19 mouse cellular contexts compared by ENCODE assay signal in genomic region chr7:25432381-25432780, GRCm38 (mm10). TPM values are rescaled to one million over a fixed set of nuclear protein-coding genes. Genes with fewer than 3 reads are reported as not detected.
DNase-seq lines count a peak whose midpoint lies in the region; ATAC-seq and TF ChIP-seq lines count a peak whose summit lies in the region.
"Had no signal": no experiment of that assay in that cellular context is flagged by ENCODE, and none has a peak within 500 bp of the region (broad histone marks: within the 10 kb centered on the region; RNA-seq: fewer than 3 reads in every experiment).

No protein-coding gene starts in this region.

- ATAC-seq in megakaryocyte-erythroid progenitor cell, adult 5-6 weeks (replicated peaks; ENCODE audit: low FRiP score, low TSS enrichment, poor library complexity, severe bottlenecking) = no peak
- ATAC-seq in forebrain, embryonic 16.5 days = no peak
- ATAC-seq: CD4-positive, CD25-positive, alpha-beta regulatory T cell, adult 4 months; forebrain, embryonic 13.5 days; midbrain, embryonic 13.5 days had no signal

- H3K27me3 ChIP-seq in ES-Bruce4 (ENCODE audit: control insufficient read depth, insufficient read depth, low read length, poor library complexity, severe bottlenecking) = no peaks in the 10 kb centered on the region
- H3K27me3 ChIP-seq in small intestine, adult 2 months (ENCODE audit: control insufficient read depth, insufficient read depth, low read length) = no peaks in the 10 kb centered on the region
- no peaks in the 10 kb centered on the region for H3K27me3 ChIP-seq in forebrain, embryonic 16.5 days (replicated peaks; ENCODE audit: control insufficient read depth, insufficient read depth, low read length)
- H3K27me3 ChIP-seq: embryonic facial prominence, embryonic 15.5 days; forebrain, embryonic 13.5 days; midbrain, embryonic 13.5 days had no signal

- WGBS in bone marrow, adult 2 months = 79% methylated on average over 6 of the region's 6 CpGs
- WGBS in small intestine, adult 2 months = 63% methylated on average over 6 of the region's 6 CpGs
- 89% methylated on average over 6 of the region's 6 CpGs for WGBS in forebrain, embryonic 16.5 days

- intact Hi-C loops in left cerebral cortex, adult 2 months (cut with DNase I) = no loop called here
- intact Hi-C loops in left cerebral cortex, postnatal 14 days (cut with DNase I) = no loop called here

- no peak for TF ChIP-seq POLR2A in ES-Bruce4 (IDR thresholded peaks at IDR 0.05; ENCODE audit: insufficient read depth, low read length)
- TF ChIP-seq POLR2A in bone marrow, adult 2 months (IDR thresholded peaks at IDR 0.05; ENCODE audit: borderline replicate concordance, control insufficient read depth, low read depth, low read length) = no peak
- no peak for TF ChIP-seq POLR2A in small intestine, adult 2 months (IDR thresholded peaks at IDR 0.05; ENCODE audit: low read depth, low read length)

- no peak overlapping the region for H3K4me3 ChIP-seq in left cerebral cortex, adult 2 months
- H3K4me3 ChIP-seq in ES-Bruce4 (ENCODE audit: low read depth, low read length) = no peak overlapping the region
- H3K4me3 ChIP-seq in bone marrow, adult 2 months (replicated peaks; ENCODE audit: control insufficient read depth, low read depth, low read length) = no peak overlapping the region
- no peak overlapping the region for H3K4me3 ChIP-seq in small intestine, adult 2 months (ENCODE audit: low read depth, low read length)
- no peak overlapping the region for H3K4me3 ChIP-seq in forebrain, embryonic 16.5 days (replicated peaks; ENCODE audit: low read length)
- H3K4me3 ChIP-seq: embryonic facial prominence, embryonic 15.5 days; forebrain, embryonic 13.5 days; midbrain, embryonic 13.5 days had no signal

- H3K4me2 ChIP-seq in forebrain, embryonic 16.5 days (ENCODE audit: low read length) = no peak overlapping the region
- H3K4me2 ChIP-seq: embryonic facial prominence, embryonic 15.5 days; forebrain, embryonic 13.5 days; midbrain, embryonic 13.5 days had no signal

- no peak for TF ChIP-seq CTCF in left cerebral cortex, adult 2 months (IDR thresholded peaks at IDR 0.05)
- TF ChIP-seq CTCF in ES-Bruce4 (IDR thresholded peaks at IDR 0.05; ENCODE audit: low read depth, low read length) = no peak
- no peak for TF ChIP-seq CTCF in bone marrow, adult 2 months (IDR thresholded peaks at IDR 0.05; ENCODE audit: control insufficient read depth, insufficient read depth, low read length)
- TF ChIP-seq CTCF in small intestine, adult 2 months (IDR thresholded peaks at IDR 0.05; ENCODE audit: extremely low read depth, insufficient read length, insufficient replicate concordance, low read depth, low read length) = no peak

- no peak for TF ChIP-seq EP300 in ES-Bruce4 (IDR thresholded peaks at IDR 0.05; ENCODE audit: insufficient read depth, low read depth, low read length)

- DNase-seq in left cerebral cortex, adult 2 months (ENCODE audit: extremely low spot score in 1 of 2, low spot score in 2 of 2) = no peak
- no peak for DNase-seq in left cerebral cortex, postnatal 14 days (ENCODE audit: low spot score in 2 of 2)
- DNase-seq: cerebellum, adult 8-10 months; heart, postnatal 4 days; kidney, postnatal 14 days; layer of hippocampus, adult 9-11 months; liver; lung, postnatal 14 days had no signal

- no peaks in the 10 kb centered on the region for H3K9me3 ChIP-seq in ES-Bruce4 (replicated peaks; ENCODE audit: control insufficient read depth, insufficient read depth, low read length, poor library complexity, severe bottlenecking)
- no peaks in the 10 kb centered on the region for H3K9me3 ChIP-seq in forebrain, embryonic 16.5 days (ENCODE audit: control insufficient read depth, low read length)
- H3K9me3 ChIP-seq: embryonic facial prominence, embryonic 15.5 days; forebrain, embryonic 13.5 days; midbrain, embryonic 13.5 days had no signal

- H3K4me1 ChIP-seq in ES-Bruce4 (ENCODE audit: control insufficient read depth, insufficient read depth, low read length) = peaks cover 10% of the 10 kb centered on the region
- H3K4me1 ChIP-seq in bone marrow, adult 2 months (ENCODE audit: control insufficient read depth, insufficient read depth, low read length) = peaks cover 17% of the 10 kb centered on the region
- H3K4me1 ChIP-seq in small intestine, adult 2 months (ENCODE audit: control insufficient read depth, insufficient read depth, insufficient read length, low read length) = peaks cover 59% of the 10 kb centered on the region
- peaks cover 6% of the 10 kb centered on the region; the same call in 1 of the 2 replicates for H3K4me1 ChIP-seq in forebrain, embryonic 16.5 days (replicated peaks; ENCODE audit: control insufficient read depth, insufficient read depth, low read length)

- peak overlapping the region; percentile 47; the same call in 1 of the 2 replicates for H3K27ac ChIP-seq in left cerebral cortex, adult 2 months
- H3K27ac ChIP-seq in ES-Bruce4 (ENCODE audit: insufficient read depth, low read length) = peak overlapping the region; percentile 99
- H3K27ac ChIP-seq in bone marrow, adult 2 months (ENCODE audit: control insufficient read depth, insufficient read depth, low read depth, low read length, poor library complexity) = peak overlapping the region; percentile 27; the same call in 1 of the 2 replicates
- H3K27ac ChIP-seq in small intestine, adult 2 months (ENCODE audit: insufficient read depth, low read depth, low read length) = peak overlapping the region; percentile 94
- no peak overlapping the region for H3K27ac ChIP-seq in forebrain, embryonic 16.5 days (ENCODE audit: low read length)
- H3K27ac ChIP-seq: midbrain, embryonic 13.5 days had no signal

- no peak overlapping the region for H3K9ac ChIP-seq in ES-Bruce4 (ENCODE audit: low read depth, poor library complexity, severe bottlenecking)
- no peak overlapping the region for H3K9ac ChIP-seq in forebrain, embryonic 16.5 days (replicated peaks; ENCODE audit: low read depth, low read length)
- H3K9ac ChIP-seq: embryonic facial prominence, embryonic 15.5 days; forebrain, embryonic 13.5 days; midbrain, embryonic 13.5 days had no signal

- no peaks in the 10 kb centered on the region for H3K36me3 ChIP-seq in ES-Bruce4 (ENCODE audit: control insufficient read depth, insufficient read depth, low read length, poor library complexity, severe bottlenecking)
- H3K36me3 ChIP-seq in small intestine, adult 2 months (ENCODE audit: control insufficient read depth, insufficient read depth, low read length) = no peaks in the 10 kb centered on the region
- H3K36me3 ChIP-seq in forebrain, embryonic 16.5 days (ENCODE audit: control insufficient read depth, insufficient read depth) = no peaks in the 10 kb centered on the region
- H3K36me3 ChIP-seq: embryonic facial prominence, embryonic 15.5 days; midbrain, embryonic 13.5 days had no signal

RNA-seq across cellular contexts. Expression of gene Cxcl17, which starts 19.7 kb away (rescaled TPM):
- not detected for total RNA-seq in left cerebral cortex, adult 2 months (2021)
- not detected for total RNA-seq in left cerebral cortex, postnatal 14 days (2021)
- polyA plus RNA-seq in ES-Bruce4 (2011; ENCODE audit: insufficient read depth, insufficient read length, low read depth, missing spikeins) = not detected in 2 replicates
- not detected in 2 replicates for polyA plus RNA-seq in bone marrow, adult 2 months (2011; ENCODE audit: insufficient read depth, insufficient read length, low replicate concordance, missing spikeins)
- 3.8 TPM in 1 of 2 replicates, not detected in the other for polyA plus RNA-seq in small intestine, adult 2 months (2012; rRNA removed)
- not detected in 2 replicates for total RNA-seq in megakaryocyte-erythroid progenitor cell, adult 5-6 weeks (2014; fragmentation: Nextera tagmentation)
- not detected in 2 replicates for total RNA-seq in megakaryocyte-erythroid progenitor cell, adult 5-6 weeks (2017)
- 0.34 and 0.96 TPM in 2 replicates for polyA plus RNA-seq in forebrain, embryonic 16.5 days (2015; fragmentation: Nextera tagmentation; extraction: Ambion mirVana)
- total RNA-seq: heart, postnatal 4 days; left cerebral cortex, postnatal 25 days had no signal
- polyA plus RNA-seq: CD4-positive, CD25-positive, alpha-beta regulatory T cell, adult 4 months; intestine, embryonic 14.5 days had no signal

RNA-seq across cellular contexts. Expression of gene Lipe, which starts 33.9 kb away (rescaled TPM):
- 1 to 10 TPM; 7.5 to 7.8 TPM for total RNA-seq in left cerebral cortex, adult 2 months (2021)
- total RNA-seq in left cerebral cortex, postnatal 14 days (2021) = 1 to 10 TPM; 5.6 to 6.3 TPM
- 18.0 and 18.9 TPM in 2 replicates for polyA plus RNA-seq in ES-Bruce4 (2011; ENCODE audit: insufficient read depth, insufficient read length, low read depth, missing spikeins)
- 195 and 311 TPM in 2 replicates for polyA plus RNA-seq in bone marrow, adult 2 months (2011; ENCODE audit: insufficient read depth, insufficient read length, low replicate concordance, missing spikeins)
- 56.9 and 186 TPM in 2 replicates for polyA plus RNA-seq in small intestine, adult 2 months (2012; rRNA removed)
- 7.1 and 12.6 TPM in 2 replicates for total RNA-seq in megakaryocyte-erythroid progenitor cell, adult 5-6 weeks (2014; fragmentation: Nextera tagmentation)
- total RNA-seq in megakaryocyte-erythroid progenitor cell, adult 5-6 weeks (2017) = 4.5 and 6.4 TPM in 2 replicates
- 17.7 and 18.5 TPM in 2 replicates for polyA plus RNA-seq in forebrain, embryonic 16.5 days (2015; fragmentation: Nextera tagmentation; extraction: Ambion mirVana)

RNA-seq across cellular contexts. Expression of gene Ceacam1, which starts 45.0 kb away (rescaled TPM):
- 1 to 10 TPM; 3.1 to 4.1 TPM for total RNA-seq in left cerebral cortex, adult 2 months (2021)
- total RNA-seq in left cerebral cortex, postnatal 14 days (2021) = 1 to 10 TPM; 2.9 to 3.0 TPM
- 1.1 and 1.5 TPM in 2 replicates for polyA plus RNA-seq in ES-Bruce4 (2011; ENCODE audit: insufficient read depth, insufficient read length, low read depth, missing spikeins)
- polyA plus RNA-seq in bone marrow, adult 2 months (2011; ENCODE audit: insufficient read depth, insufficient read length, low replicate concordance, missing spikeins) = 11.7 and 31.5 TPM in 2 replicates
- 133 and 320 TPM in 2 replicates for polyA plus RNA-seq in small intestine, adult 2 months (2012; rRNA removed)
- 6.6 and 6.8 TPM in 2 replicates for total RNA-seq in megakaryocyte-erythroid progenitor cell, adult 5-6 weeks (2014; fragmentation: Nextera tagmentation)
- total RNA-seq in megakaryocyte-erythroid progenitor cell, adult 5-6 weeks (2017) = 1.3 and 6.4 TPM in 2 replicates
- polyA plus RNA-seq in forebrain, embryonic 16.5 days (2015; fragmentation: Nextera tagmentation; extraction: Ambion mirVana) = 0.96 and 1.1 TPM in 2 replicates
